ENCODE assay signal across 1 mouse cellular context in genomic region chr17:25873405-25874147, GRCm38 (mm10).
TF ChIP-seq lines count a peak whose summit lies in the region.

No protein-coding gene starts in this region.

TF ChIP-seq in MEL, 35 proteins besides CTCF, POLR2A, EP300 and RAD21 (continued from another document):
- TF ChIP-seq MAFK (IDR thresholded peaks at IDR 0.05; ENCODE audit: borderline replicate concordance, low read depth, low read length) (0 out of 2 replicates have a peak, but pooled peaks have one; percentile 29), ZNF384 (IDR thresholded peaks at IDR 0.05; ENCODE audit: low read depth, low read length) (peak; percentile 56; the same call in 1 of the 2 replicates), HCFC1 (IDR thresholded peaks at IDR 0.05; ENCODE audit: low read depth, low read length) (0 out of 2 replicates have a peak, but pooled peaks have one; percentile 12), RCOR1 (IDR thresholded peaks at IDR 0.05; ENCODE audit: low read depth, low read length) (no peak), CHD2 (IDR thresholded peaks at IDR 0.05; ENCODE audit: low read length) (no peak), GABPA (IDR thresholded peaks at IDR 0.05; ENCODE audit: low read depth, low read length) (no peak), MAX (IDR thresholded peaks at IDR 0.05; ENCODE audit: low read length) (no peak), SIN3A (IDR thresholded peaks at IDR 0.05; ENCODE audit: low read length) (peak; percentile 20; the same call in 1 of the 2 replicates), CHD1 (IDR thresholded peaks at IDR 0.05; ENCODE audit: low read depth, low read length) (no peak), ZC3H11A (IDR thresholded peaks at IDR 0.05; ENCODE audit: low read depth, low read length) (no peak), TBP (IDR thresholded peaks at IDR 0.05; ENCODE audit: low read depth, low read length) (peak; percentile 99), ETS1 (IDR thresholded peaks at IDR 0.05; ENCODE audit: low read depth, low read length) (no peak), ELF1 (IDR thresholded peaks at IDR 0.05; ENCODE audit: low read depth, low read length) (no peak), MEF2A (IDR thresholded peaks at IDR 0.05; ENCODE audit: extremely low read depth, insufficient replicate concordance, low read depth, low read length, poor library complexity, severe bottlenecking) (no peak), ZMIZ1 (IDR thresholded peaks at IDR 0.05; ENCODE audit: low read depth, low read length) (no peak), ZKSCAN1 (IDR thresholded peaks at IDR 0.05; ENCODE audit: low read depth, low read length) (no peak), SMC3 (IDR thresholded peaks at IDR 0.05; ENCODE audit: low read depth, low read length) (no peak)
